Mouse (Mus musculus): Measurements from ENCODE around the gene Map1s.

- TF ChIP-seq TAL1 (IDR thresholded peaks at IDR 0.05; ENCODE audit: low read length) (no peak), GATA1 (IDR thresholded peaks at IDR 0.05; ENCODE audit: low read length) (no peak)
Observed at GRCm38 (mm10) chr8:70856028-70856427, 49.7 kb upstream of the Map1s start.
